Mouse (Mus musculus): ENCODE measurements around the gene Phldb1. TPM values are rescaled to one million over a fixed set of nuclear protein-coding genes. Genes with fewer than 3 reads are reported as not detected.

The Phldb1 gene
- polyA plus RNA-seq, 1 experiment from 2014 or later, result 24.0 TPM

DNA sequence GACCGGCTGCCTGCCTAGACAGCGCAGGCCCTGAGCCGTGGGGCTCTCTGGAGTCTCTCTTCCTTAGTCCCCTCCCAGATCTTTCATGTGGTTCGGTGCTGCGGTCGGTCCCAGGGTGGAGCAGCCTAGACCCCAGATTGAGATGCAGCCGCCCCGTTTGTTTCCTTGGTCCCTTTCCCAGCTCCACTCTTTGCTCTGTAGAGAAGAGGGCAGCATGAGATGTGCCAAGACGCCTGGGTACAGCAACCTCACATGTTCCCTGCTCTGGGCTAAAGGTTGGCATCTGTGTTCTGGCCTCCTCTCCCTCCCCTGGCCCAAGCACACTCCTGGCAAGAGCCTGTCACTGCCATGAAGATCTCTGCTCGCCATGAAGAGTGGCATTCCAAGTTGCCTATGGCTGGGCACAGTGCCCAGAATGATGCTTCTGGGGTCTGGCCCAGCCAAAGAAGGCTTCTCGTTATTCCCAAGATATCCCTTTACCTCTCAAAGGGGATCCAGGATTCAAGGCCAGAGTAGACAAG, 11.4 kb downstream of the Phldb1 start:
- Histone ChIP-seq H3K4me2 (no peak overlapping the region), H3K9ac (no peak overlapping the region)

DNA sequence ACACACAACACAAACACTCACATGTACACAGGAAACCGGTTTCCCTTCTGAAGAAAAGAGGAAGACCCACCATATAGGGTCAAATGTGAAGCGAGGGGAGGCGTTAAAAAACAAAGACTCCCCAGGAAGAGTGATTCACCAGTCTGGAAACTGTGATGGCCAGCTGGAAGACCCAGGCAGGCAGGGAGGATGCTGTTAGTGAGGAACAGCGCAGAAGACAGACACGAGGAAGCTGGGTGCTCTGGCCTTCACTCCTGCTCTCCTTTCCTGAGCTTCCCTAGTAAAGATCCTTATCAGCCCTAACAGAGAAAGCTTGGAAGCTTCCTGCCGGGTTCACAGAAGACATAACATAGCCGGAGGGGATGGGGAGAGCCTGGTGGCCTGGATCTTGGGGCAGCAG, 12.0 kb downstream of the Phldb1 start:
- WGBS, result 42% methylated on average over 7 of the region's 7 CpGs
- Histone ChIP-seq H3K27me3 (replicated peaks) (no peaks in the 10 kb centered on the region), H3K9me3 (no peaks in the 10 kb centered on the region), H3K4me1 (peaks cover 47% of the 10 kb centered on the region), H3K27ac (peak overlapping the region; percentile 63; the same call in 1 of the 2 replicates), H3K9ac (no peak overlapping the region), H3K4me3 (replicated peaks) (no peak overlapping the region), H3K4me2 (no peak overlapping the region), H3K36me3 (no peaks in the 10 kb centered on the region)
- no peak for ATAC-seq (ENCODE audit: insufficient read depth, low FRiP score, low read depth)

More for the DNA sequence above, 11.4 kb downstream of the Phldb1 start:
- no peaks in the 10 kb centered on the region for H3K27me3 ChIP-seq (replicated peaks)
- WGBS, result 66% methylated on average over 11 of the region's 11 CpGs
- no peak overlapping the region for H3K4me3 ChIP-seq (replicated peaks)
- H3K9me3 ChIP-seq, result no peaks in the 10 kb centered on the region
- no peak for ATAC-seq (ENCODE audit: insufficient read depth, low FRiP score, low read depth)
- H3K4me1 ChIP-seq, result peaks cover 47% of the 10 kb centered on the region
- no peaks in the 10 kb centered on the region for H3K36me3 ChIP-seq
- H3K27ac ChIP-seq, result peak overlapping the region; percentile 63

DNA sequence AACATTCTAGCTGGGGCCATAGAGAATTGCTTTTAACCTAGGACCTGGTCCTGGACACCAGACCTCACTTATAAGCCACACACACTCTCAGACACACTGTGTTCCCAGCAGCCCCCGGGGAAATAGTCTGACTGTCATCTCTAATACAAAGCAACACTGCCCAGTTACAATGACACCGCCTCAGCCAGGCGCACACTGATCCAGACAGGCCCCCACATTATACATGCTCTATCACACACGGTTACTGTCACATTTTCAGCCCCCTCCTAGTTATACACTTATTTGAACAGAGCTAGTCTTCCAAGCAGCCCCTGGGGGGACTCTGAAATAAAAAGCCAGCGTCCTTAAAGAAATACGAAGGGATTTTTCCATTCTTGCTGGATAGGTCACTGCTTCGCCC, 12.4 kb downstream of the Phldb1 start:
- no peaks in the 10 kb centered on the region for H3K9me3 ChIP-seq
- ATAC-seq (ENCODE audit: insufficient read depth, low FRiP score, low read depth), result no peak
- H3K4me1 ChIP-seq, result peaks cover 47% of the 10 kb centered on the region
- H3K27me3 ChIP-seq (replicated peaks), result no peaks in the 10 kb centered on the region
- H3K4me2 ChIP-seq, result no peak overlapping the region
- no peaks in the 10 kb centered on the region for H3K36me3 ChIP-seq
- no peak overlapping the region for H3K4me3 ChIP-seq (replicated peaks)
- peak overlapping the region; percentile 63; the same call in 1 of the 2 replicates for H3K27ac ChIP-seq
- H3K9ac ChIP-seq, result no peak overlapping the region
- whole genome bisulfite sequencing, result 68% methylated on average over 7 of the region's 7 CpGs

DNA sequence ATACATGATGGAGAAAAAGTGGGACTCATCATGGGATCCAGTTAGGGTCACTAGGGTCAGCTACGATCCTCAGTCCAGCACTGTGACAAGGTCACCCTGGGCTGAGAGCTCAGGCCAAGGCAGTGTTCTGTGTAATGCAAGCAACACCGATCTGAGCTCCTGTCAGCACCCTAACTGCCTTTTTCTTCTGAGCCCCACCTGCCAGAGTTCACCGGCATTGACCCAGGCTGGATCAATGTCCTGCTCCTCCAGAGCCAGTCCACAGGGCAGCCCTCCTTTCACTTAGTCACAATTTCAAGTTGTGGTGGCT, 13.2 kb downstream of the Phldb1 start:
- 81% methylated on average over 3 of the region's 3 CpGs for WGBS
- Histone ChIP-seq H3K4me2 (peak overlapping the region; percentile 71), H3K36me3 (no peaks in the 10 kb centered on the region), H3K4me1 (peaks cover 47% of the 10 kb centered on the region), H3K9me3 (no peaks in the 10 kb centered on the region), H3K27ac (no peak overlapping the region), H3K4me3 (replicated peaks) (peak overlapping the region; percentile 49; the same call in 1 of the 2 replicates), H3K27me3 (replicated peaks) (no peaks in the 10 kb centered on the region), H3K9ac (no peak overlapping the region)
- ATAC-seq (ENCODE audit: insufficient read depth, low FRiP score, low read depth), result no peak

DNA sequence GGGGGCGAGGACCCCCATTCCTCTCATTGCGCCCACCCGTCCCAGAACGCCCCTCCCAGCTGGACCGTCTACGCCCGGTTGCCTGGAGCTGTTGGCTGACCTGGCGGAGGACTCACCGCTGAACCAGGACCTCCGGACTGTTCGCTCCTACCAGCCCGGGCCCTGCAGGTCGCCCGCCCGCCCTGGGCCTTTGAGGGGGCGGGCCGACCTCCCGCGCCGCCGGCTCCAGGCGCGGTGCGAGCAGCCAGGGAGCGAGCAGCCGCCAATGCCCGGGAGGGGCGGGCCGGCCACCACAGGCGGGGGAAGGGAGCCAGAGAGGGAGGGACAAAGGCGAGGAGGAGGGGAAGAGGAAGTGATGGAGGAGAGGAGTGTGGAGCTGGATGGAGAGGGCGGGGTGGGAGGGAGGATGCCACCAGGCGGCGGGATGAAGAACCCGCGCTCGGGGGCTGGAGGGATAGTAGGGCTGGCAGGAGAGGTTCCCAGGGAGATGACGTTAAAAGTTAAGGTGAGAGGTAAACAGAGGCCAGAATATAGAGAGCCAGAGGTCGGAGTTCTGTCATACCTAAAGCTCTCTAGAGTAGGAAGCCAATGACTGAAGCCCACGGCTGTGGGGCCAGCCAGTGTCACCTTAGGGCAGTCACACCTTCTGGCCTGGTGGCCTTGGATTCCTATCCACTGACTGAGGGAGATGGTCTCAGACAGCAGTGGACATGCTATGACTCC, 13.7 kb downstream of the Phldb1 start:
- H3K4me3 ChIP-seq (replicated peaks), result peak overlapping the region; percentile 49
- peak overlapping the region; percentile 71 for H3K4me2 ChIP-seq
- peak; percentile 73 for ATAC-seq (ENCODE audit: insufficient read depth, low FRiP score, low read depth)
- H3K27ac ChIP-seq, result 0 out of 2 replicates have a peak overlapping the region, but pooled peaks have one; percentile 55
- H3K27me3 ChIP-seq (replicated peaks), result no peaks in the 10 kb centered on the region
- H3K36me3 ChIP-seq, result 0 out of 2 replicates have a peak, but pooled peaks cover 4% of the 10 kb centered on the region
- peak overlapping the region; percentile 52; the same call in 1 of the 2 replicates for H3K9ac ChIP-seq
- H3K9me3 ChIP-seq, result no peaks in the 10 kb centered on the region
- H3K4me1 ChIP-seq, result peaks cover 45% of the 10 kb centered on the region
- WGBS, result 1% methylated on average over 40 of the region's 40 CpGs

DNA sequence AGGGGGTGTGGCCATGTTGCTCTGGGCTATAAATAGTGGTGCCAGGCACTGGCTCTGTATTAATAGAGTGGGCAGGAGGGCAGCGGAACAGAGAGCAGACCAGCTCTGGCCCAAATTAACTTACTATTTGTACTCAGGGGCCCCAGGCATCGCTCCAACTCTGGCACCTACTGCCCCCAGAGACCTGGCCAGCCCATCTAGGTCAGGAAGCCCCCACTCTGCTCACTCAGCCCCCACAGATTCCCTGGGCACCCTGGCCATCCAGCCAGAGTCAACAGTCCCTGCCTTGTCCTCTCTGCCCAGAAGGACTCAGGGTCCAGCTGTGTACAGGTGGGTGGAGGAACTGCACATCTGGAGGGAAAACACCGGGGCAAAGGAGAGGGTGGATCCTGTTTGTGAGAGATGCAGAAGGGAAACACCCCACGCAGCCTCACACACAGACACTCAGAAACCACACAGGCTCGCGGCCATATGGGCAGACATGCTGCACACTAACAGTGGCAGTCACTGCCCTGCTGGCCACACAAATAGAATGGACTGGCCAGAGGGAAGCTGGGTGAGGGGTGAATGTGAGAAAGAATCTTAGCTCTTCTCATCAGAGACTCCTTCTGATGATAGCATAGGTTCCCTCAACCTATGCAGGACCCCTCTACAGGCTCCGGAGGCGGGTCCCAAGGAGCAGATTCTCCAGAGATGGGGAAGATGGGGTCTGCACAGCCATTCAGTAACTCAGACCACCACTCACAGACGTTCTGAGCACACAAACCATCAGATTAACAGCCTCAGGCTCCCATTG, 14.4 kb downstream of the Phldb1 start:
- peak overlapping the region; percentile 52; the same call in 1 of the 2 replicates for H3K9ac ChIP-seq
- H3K4me3 ChIP-seq (replicated peaks), result peak overlapping the region; percentile 49
- 14% methylated on average over 9 of the region's 9 CpGs for WGBS
- H3K36me3 ChIP-seq, result peaks cover 10% of the 10 kb centered on the region; the same call in 1 of the 2 replicates
- H3K27me3 ChIP-seq (replicated peaks), result no peaks in the 10 kb centered on the region
- no peaks in the 10 kb centered on the region for H3K9me3 ChIP-seq
- H3K4me2 ChIP-seq, result peak overlapping the region; percentile 71
- H3K4me1 ChIP-seq, result peaks cover 45% of the 10 kb centered on the region
- H3K27ac ChIP-seq, result 0 out of 2 replicates have a peak overlapping the region, but pooled peaks have one; percentile 55
- ATAC-seq (ENCODE audit: insufficient read depth, low FRiP score, low read depth), result peak; percentile 20

DNA sequence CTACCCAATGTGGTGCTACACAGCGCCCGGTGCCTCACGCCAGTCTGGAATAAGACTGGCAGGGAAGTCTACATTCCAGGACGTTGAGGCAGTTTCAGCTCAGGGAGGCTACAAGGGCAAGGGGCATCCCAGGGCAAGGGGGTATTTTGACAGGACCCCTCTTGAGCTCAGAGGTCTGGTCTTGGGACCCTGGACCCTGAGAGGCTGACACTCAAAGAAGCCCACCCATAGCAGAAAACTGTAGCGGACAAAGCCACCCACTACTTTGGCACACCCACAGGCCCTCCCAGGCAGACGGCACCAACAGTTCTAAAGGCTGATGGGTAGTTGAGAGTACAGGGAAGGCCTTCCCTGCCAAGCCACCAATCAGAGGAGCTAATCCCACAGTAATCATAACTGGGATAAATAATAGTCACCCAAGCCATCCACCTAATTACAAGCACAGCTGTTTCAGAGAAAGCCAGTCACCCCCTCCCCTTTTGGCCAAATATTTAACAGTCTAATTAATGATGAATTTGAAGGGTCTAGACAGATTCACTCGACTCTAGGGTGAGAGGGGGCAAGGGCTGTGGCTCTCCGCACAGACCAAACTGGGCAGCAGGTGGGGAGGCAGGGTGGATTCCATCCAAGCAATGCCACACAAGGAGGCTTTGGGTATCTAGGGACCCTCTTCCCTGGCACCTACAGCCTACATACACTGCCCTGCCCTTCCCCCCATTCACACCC, 15.2 kb downstream of the Phldb1 start:
- Histone ChIP-seq H3K27ac (no peak overlapping the region), H3K4me1 (peaks cover 41% of the 10 kb centered on the region), H3K4me2 (peak overlapping the region; percentile 71), H3K27me3 (replicated peaks) (no peaks in the 10 kb centered on the region), H3K9me3 (no peaks in the 10 kb centered on the region), H3K9ac (no peak overlapping the region), H3K4me3 (replicated peaks) (peak overlapping the region; percentile 49; the same call in 1 of the 2 replicates), H3K36me3 (peaks cover 15% of the 10 kb centered on the region; the same call in 1 of the 2 replicates)
- ATAC-seq (ENCODE audit: insufficient read depth, low FRiP score, low read depth), result no peak
- WGBS, result 64% methylated on average over 8 of the region's 8 CpGs

DNA sequence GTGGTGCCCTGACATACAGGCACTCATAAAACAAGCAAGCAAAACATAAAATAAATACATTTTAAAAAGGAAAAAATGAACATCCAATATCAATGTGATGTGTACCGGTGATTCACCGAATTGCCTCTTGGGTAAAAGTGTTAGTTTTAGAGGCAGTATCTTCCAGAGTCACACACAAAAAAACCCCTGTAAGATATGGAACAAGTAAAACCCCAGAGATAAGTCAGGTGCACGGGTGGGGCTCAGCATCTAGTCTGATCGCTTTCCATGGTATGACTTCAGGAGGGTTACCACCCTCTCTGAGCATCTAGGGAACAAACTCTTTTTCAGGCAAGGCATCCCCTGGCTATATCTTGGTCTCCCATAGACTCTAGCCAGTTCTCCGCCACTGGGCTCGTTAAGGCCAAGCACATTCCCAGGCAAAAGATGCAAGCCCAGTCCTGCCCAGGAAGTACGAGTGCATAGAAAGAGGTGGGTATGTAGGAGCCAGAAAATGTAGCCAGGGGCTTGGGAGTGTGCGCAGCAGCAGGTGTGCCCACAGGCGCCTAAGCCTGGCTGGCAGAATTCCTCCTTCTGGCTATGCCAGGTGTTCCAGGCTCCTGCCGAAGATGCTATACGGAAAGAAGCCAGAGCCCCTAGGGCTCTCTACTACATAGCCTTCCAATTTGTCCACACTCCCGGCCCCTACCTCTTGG, 15.9 kb downstream of the Phldb1 start:
- Histone ChIP-seq H3K4me3 (replicated peaks) (no peak overlapping the region), H3K4me2 (no peak overlapping the region), H3K9me3 (no peaks in the 10 kb centered on the region), H3K4me1 (peaks cover 34% of the 10 kb centered on the region), H3K27ac (no peak overlapping the region), H3K9ac (no peak overlapping the region), H3K27me3 (replicated peaks) (no peaks in the 10 kb centered on the region), H3K36me3 (peaks cover 15% of the 10 kb centered on the region; the same call in 1 of the 2 replicates)
- ATAC-seq (ENCODE audit: insufficient read depth, low FRiP score, low read depth), result no peak
- WGBS, result 84% methylated on average over 12 of the region's 12 CpGs

DNA sequence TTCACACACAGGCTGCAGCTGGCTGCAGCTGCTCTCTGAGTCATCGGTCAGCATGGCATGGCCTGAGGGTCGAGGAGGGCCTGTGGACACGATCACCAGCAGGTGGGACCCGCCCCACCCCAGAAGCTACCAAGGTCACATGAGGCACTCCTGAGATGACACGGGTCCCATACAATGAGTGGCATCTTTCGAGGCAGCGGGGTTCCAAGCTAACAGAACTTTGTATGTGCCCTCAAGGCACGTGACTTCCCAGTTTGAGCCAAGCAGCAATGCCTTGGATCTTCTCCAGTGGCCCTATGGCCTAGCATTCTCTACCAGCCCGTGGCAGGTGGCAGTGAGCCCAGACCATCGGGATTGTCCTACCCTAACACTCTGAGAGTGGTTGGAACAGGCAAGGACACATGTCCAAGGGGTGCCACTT, 17.2 kb downstream of the Phldb1 start:
- peaks cover 28% of the 10 kb centered on the region for H3K4me1 ChIP-seq
- H3K4me2 ChIP-seq, result no peak overlapping the region
- no peaks in the 10 kb centered on the region for H3K9me3 ChIP-seq
- no peak overlapping the region for H3K27ac ChIP-seq
- no peak overlapping the region for H3K9ac ChIP-seq
- H3K4me3 ChIP-seq (replicated peaks), result no peak overlapping the region
- no peaks in the 10 kb centered on the region for H3K27me3 ChIP-seq (replicated peaks)
- no peak for ATAC-seq (ENCODE audit: insufficient read depth, low FRiP score, low read depth)
- WGBS, result 72% methylated on average over 10 of the region's 10 CpGs
- H3K36me3 ChIP-seq, result peaks cover 15% of the 10 kb centered on the region; the same call in 1 of the 2 replicates

DNA sequence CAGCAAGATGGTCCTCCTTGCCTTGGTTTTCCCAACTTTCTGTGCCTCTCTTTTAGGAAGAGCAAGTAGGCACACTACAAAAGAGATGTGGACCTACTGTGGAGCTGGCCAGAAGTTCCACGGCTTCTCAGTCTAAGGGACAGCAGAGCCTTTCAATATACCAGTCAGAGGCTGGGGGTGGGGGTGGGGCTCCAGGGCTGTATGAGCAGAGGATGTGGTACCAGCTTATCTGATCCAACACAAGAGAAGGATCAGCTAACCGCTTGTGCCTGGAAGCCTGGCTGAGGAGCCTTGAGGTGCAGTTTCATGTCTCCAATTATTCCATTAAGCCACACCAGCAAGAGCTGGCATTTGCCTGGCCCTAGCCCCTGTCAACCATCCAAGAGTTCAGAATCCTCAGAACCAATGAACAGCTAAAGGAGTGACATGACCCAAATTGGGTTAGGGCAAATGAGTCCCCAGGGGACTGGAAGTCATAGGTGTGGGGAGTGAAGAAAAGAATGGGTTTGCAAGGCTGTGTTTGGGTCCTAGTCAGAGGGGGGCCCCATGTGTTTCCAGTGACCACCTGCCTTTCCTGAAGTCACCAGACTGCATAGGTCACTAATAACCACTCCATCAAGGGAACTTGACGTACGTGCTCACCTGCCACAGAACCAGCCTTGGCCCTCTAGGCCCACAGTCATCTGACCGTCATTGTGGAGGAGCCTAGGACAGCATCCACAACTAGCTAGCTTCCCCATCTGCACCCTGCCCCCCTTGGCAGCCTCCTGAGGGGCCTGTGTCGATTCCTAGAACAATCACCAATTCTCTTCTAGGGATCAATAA, 17.8 kb downstream of the Phldb1 start:
- H3K27me3 ChIP-seq (replicated peaks), result no peaks in the 10 kb centered on the region
- H3K9ac ChIP-seq, result no peak overlapping the region
- H3K4me2 ChIP-seq, result no peak overlapping the region
- WGBS, result 78% methylated on average over 6 of the region's 6 CpGs
- no peak for ATAC-seq (ENCODE audit: insufficient read depth, low FRiP score, low read depth)
- peaks cover 29% of the 10 kb centered on the region for H3K4me1 ChIP-seq
- H3K36me3 ChIP-seq, result peaks cover 15% of the 10 kb centered on the region; the same call in 1 of the 2 replicates
- H3K9me3 ChIP-seq, result no peaks in the 10 kb centered on the region
- H3K4me3 ChIP-seq (replicated peaks), result no peak overlapping the region
- H3K27ac ChIP-seq, result no peak overlapping the region
